Mouse (Mus musculus) kidney, embryonic 14.5 days (tissue): ENCODE measurements around the gene Snrpf. TPM values are rescaled to one million over a fixed set of nuclear protein-coding genes. Genes with fewer than 3 reads are reported as not detected.

Experiments used
- ATAC-seq: fragments of 200-750 bp; cut with Nextera tagmentation; 2 replicates; pipeline ENCODE4 v1.8.0; 2017; ENCODE audit warnings: moderate number of reproducible peaks, mild to moderate bottlenecking, moderate TSS enrichment, moderate library complexity; ENCODE audit not compliant: low FRiP score, low TSS enrichment
- H3K27ac ChIP-seq: fragments of 300-500 bp; sonication (generic); 2 replicates; pipeline ENCODE4 v1.5.1; 2014; ENCODE audit warnings: low read depth, mild to moderate bottlenecking, low read length, moderate library complexity, mixed read lengths
- H3K27me3 ChIP-seq: fragments of 300-500 bp; sonication (generic); 2 replicates; pipeline ENCODE4 v1.6.1; 2014; ENCODE audit warnings: mild to moderate bottlenecking, low read length; ENCODE audit not compliant: control insufficient read depth, insufficient read depth
- H3K36me3 ChIP-seq: fragments of 300-500 bp; sonication (generic); 2 replicates; pipeline ENCODE4 v1.6.1; 2014; ENCODE audit warnings: low read length, mixed read lengths; ENCODE audit not compliant: control insufficient read depth, insufficient read depth
- H3K4me1 ChIP-seq: fragments of 300-500 bp; sonication (generic); 2 replicates; pipeline ENCODE4 v1.6.1; 2014; ENCODE audit warnings: low read length, mixed read lengths; ENCODE audit not compliant: control insufficient read depth, insufficient read depth
- H3K4me2 ChIP-seq: fragments of 300-500 bp; sonication (generic); replicated peaks from 2 replicates; pipeline ENCODE4 v1.6.1; 2014; ENCODE audit warnings: low read depth, mild to moderate bottlenecking, low read length
- H3K4me3 ChIP-seq: fragments of 300-500 bp; sonication (generic); 2 replicates; pipeline ENCODE4 v1.5.1; 2014; ENCODE audit warnings: mild to moderate bottlenecking, low read length
- H3K9ac ChIP-seq: fragments of 300-500 bp; sonication (generic); 2 replicates; pipeline ENCODE4 v1.6.1; 2014; ENCODE audit warnings: low read depth, mild to moderate bottlenecking, low read length, moderate library complexity
- H3K9me3 ChIP-seq: fragments of 300-500 bp; sonication (generic); 2 replicates; pipeline ENCODE4 v1.6.1; 2016; ENCODE audit warnings: low read length; ENCODE audit not compliant: control insufficient read depth
- WGBS: fragments of 180-500 bp; shearing (Covaris S2); extraction: QIAGEN DNeasy Blood & Tissue Kit; methylation state at CpG from one replicate; pipeline ENCODE4 v1.1.7; 2014; 5-methylcytosine and 5-hydroxymethylcytosine counted together
- polyA plus RNA-seq: library from polyadenylated mRNA; unstranded; fragments of >200 nt; fragmentation: Nextera tagmentation; extraction: Ambion mirVana; gene quantifications from 2 replicates; pipeline ENCODE4 v1.2.1, GENCODE M21; 2014

Snrpf gene
- polyA plus RNA-seq, 1 experiment from 2014 or later: 166 TPM

DNA sequence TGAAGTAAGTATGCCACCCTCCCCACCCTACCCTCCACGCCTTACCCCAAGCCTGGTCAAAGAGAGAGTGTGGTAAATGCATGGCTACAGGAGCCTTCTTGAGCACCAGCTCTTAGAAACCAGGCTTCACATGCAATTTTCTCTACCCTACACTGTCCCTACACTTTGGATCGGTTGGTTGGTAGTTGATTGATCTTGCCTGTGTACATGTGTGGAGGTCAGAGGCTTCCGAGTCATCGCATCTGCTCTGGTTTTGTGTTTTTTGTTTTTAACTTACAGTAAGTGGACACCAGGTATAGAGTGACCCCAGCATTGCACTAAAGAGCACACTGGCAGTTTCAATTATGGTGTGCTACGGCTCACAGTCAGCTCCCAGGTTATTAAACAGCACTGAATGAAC is 45.3 kb downstream of the Snrpf start:
- 70% methylated on average over 5 of the region's 5 CpGs for WGBS
- Histone ChIP-seq H3K36me3 (no peaks in the 10 kb centered on the region), H3K9ac (no peak overlapping the region), H3K9me3 (no peaks in the 10 kb centered on the region), H3K4me3 (no peak overlapping the region), H3K27ac (no peak overlapping the region), H3K27me3 (no peaks in the 10 kb centered on the region), H3K4me2 (no peak overlapping the region), H3K4me1 (peaks cover 7% of the 10 kb centered on the region)
- ATAC-seq: no peak

DNA sequence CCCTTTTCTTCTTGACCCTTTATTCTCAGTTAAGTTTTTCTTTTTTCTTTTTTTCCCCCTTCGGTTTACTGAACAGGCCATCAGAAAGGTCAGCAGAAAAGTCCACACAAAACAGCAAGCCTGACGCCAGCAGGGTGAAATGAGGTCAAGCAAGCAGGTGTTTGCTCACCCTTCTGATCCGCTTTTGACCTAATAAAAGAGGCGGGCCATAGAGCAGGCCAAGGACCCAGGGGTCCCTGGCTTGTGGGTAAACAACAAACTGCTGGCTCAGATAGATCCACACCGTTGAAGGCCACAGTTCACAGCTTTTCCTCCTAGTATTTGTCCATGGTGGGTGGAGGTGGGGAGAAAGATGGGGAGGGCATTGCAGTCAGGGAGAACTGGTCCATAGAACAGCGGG is 46.3 kb downstream of the Snrpf start:
- H3K36me3 ChIP-seq: no peaks in the 10 kb centered on the region
- WGBS: 61% methylated on average over 6 of the region's 6 CpGs
- H3K9ac ChIP-seq: no peak overlapping the region
- peaks cover 12% of the 10 kb centered on the region for H3K4me1 ChIP-seq
- no peak overlapping the region for H3K4me2 ChIP-seq
- H3K27me3 ChIP-seq: no peaks in the 10 kb centered on the region
- no peak overlapping the region for H3K27ac ChIP-seq
- no peak overlapping the region for H3K4me3 ChIP-seq
- ATAC-seq: no peak
- no peaks in the 10 kb centered on the region for H3K9me3 ChIP-seq

DNA sequence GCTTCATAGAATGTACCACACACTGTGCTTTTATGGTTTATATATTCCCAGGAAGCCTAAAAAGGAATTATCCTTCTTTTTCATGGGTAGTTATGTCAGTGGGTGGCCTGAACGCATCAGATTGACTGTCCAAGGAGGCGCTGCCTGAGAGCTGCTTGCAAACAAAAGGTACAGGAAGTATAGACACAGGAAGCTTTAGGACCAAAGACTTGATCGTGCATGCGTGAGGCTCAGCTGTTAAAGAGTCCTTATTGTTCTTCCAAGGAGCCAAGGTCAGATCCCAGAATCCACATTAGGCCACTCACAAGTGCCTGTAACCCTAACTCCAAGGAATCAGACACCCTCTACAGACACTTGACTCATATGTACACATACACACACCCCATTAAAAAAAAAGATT is 47.1 kb downstream of the Snrpf start:
- H3K4me3 ChIP-seq: no peak overlapping the region
- 69% methylated on average over 4 of the region's 4 CpGs for WGBS

DNA sequence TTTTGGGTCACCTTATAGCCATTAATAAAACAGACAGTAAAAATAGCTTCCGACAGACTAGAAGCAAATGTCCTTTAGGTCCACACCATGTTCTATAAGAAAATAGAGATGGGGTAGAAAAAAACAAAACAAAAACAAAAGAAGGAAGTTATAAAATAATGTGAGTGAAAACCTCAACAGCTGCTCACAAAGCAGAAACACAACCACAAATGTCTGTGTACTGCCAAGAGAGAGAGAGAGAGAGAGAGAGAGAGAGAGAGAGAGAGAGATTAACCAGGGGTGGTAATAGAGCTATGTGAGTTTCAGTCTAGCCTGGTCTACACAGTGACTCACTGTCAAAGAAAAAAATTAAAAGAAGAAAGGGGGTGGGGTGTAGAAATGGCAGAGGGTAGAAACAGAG is 47.9 kb downstream of the Snrpf start:
- no peak overlapping the region for H3K4me2 ChIP-seq
- no peak for ATAC-seq
- H3K9ac ChIP-seq: no peak overlapping the region
- H3K4me1 ChIP-seq: peaks cover 12% of the 10 kb centered on the region
- 39% methylated on average over 1 of the region's 1 CpGs for WGBS
- H3K9me3 ChIP-seq: no peaks in the 10 kb centered on the region
- no peaks in the 10 kb centered on the region for H3K27me3 ChIP-seq
- H3K27ac ChIP-seq: no peak overlapping the region
- no peaks in the 10 kb centered on the region for H3K36me3 ChIP-seq
- H3K4me3 ChIP-seq: no peak overlapping the region

More for the DNA sequence above, 47.1 kb downstream of the Snrpf start:
- H3K4me2 ChIP-seq: no peak overlapping the region
- H3K9ac ChIP-seq: no peak overlapping the region
- H3K36me3 ChIP-seq: no peaks in the 10 kb centered on the region
- H3K4me1 ChIP-seq: peaks cover 12% of the 10 kb centered on the region
- H3K9me3 ChIP-seq: no peaks in the 10 kb centered on the region
- no peaks in the 10 kb centered on the region for H3K27me3 ChIP-seq
- no peak overlapping the region for H3K27ac ChIP-seq
- no peak for ATAC-seq

DNA sequence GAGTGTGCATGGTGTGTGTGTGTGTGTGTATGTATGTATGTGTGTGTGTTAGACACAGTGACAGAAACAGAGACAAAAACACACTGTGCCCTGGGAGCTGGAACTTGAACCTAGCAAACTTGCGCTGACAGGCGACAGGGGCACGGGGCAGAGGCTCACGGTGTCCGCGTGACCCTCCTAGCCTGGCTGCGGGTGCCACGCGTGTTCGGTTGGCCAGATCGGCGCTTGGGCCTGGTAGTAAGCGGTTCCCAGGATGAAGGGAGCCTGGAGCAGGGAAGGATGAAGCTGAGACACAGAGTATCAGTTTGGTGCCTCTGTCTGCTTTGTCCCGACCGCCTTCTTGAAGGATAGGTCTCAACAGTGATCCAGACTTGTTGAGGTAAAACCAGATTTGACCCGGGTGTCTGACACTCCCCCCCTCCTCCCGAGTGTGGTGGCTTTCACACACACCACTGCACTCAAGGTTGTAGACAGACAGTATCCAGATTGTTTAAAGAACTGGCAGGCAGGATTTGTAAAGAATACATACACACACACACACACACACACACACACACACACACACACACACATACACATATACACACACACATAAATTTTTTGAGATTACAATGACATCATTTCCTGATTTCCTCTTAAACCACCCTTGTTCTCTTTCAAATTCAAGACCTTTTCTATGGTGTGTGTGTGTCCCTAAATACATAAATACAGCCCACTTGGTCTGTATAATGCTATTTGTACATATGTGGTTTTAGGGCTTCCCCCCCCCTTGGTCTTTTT is 48.9 kb downstream of the Snrpf start, which contains the start of gene Ccdc38:
Gene Ccdc38, plus strand, starts transcription at position 202 of the 780 bp plus-strand sequence.
- Histone ChIP-seq H3K9me3 (no peaks in the 10 kb centered on the region), H3K9ac (peak within 1 kb of the TSS; percentile 37; the same call in 1 of the 2 replicates), H3K36me3 (no peaks in the 10 kb centered on the region), H3K4me3 (peak within 1 kb of the TSS; percentile 40), H3K27me3 (no peaks in the 10 kb centered on the region; the same call in 1 of the 2 replicates), H3K4me1 (peaks cover 12% of the 10 kb centered on the region), H3K4me2 (peak within 1 kb of the TSS; percentile 78), H3K27ac (no peak within 1 kb of the TSS)
- no peak for ATAC-seq
- WGBS: 74% methylated on average over 17 of the region's 17 CpGs

DNA sequence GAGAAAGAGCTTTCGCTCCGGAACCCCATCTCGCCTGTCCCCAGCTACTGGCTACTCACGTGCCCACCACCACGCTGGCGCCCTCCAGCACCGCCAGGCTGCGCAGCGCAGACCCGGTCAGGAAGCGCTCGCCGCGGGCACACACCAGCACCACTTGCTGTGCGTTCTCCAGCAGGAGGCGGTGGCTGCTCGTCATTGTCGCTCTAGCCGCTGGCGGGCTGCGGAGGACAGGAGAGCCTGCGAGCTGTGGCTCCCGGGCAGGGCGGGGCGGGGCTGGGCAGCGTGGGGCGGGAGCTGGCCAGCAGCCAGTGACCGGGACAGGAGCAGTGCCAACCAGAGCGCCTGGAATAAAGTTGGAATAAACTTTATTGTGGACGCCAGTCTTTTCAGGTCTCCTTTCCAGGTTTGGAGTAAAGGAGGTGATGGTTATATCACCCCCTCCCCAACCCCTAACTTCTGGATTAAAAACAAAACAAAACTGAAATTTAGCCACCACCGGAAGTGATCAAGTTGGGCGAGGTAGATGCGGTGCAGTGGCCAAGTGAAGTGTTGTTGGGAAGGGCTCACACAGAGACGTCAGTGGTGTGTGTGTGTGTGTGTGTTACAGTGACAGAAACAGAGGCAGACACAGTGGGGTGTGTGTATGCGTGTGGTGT is 49.6 kb downstream of the Snrpf start, which contains the start of gene Amdhd1:
Gene Amdhd1, minus strand, starts transcription at position 259 of the 656 bp plus-strand sequence.
- H3K9me3 ChIP-seq: no peaks in the 10 kb centered on the region
- H3K9ac ChIP-seq: peak within 1 kb of the TSS; percentile 37; the same call in 1 of the 2 replicates
- peak within 1 kb of the TSS; percentile 40 for H3K4me3 ChIP-seq
- peaks cover 12% of the 10 kb centered on the region for H3K4me1 ChIP-seq
- H3K27ac ChIP-seq: no peak within 1 kb of the TSS
- no peaks in the 10 kb centered on the region for H3K36me3 ChIP-seq
- no peaks in the 10 kb centered on the region; the same call in 1 of the 2 replicates for H3K27me3 ChIP-seq
- peak within 1 kb of the TSS; percentile 78 for H3K4me2 ChIP-seq
- ATAC-seq: peak; percentile 93
- WGBS: 2% methylated on average over 35 of the region's 35 CpGs

DNA sequence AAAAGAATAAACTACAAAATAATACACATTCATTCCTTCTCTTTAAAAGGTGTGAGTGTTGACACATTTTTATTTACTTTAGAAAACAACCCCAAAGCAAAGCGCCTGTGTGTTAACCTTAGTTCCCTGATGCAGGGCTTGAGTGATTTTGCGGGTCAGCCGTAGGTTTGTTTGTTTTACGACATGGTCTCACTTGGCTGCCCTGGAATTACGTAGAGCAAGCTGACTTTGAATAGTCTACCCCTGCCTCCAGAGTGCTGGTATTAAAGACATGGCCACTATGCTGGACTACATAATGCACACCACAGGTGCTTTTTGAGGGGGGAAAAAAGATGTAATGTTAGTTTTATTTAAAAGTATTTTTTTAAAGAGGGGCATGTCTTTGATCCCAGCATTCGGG is 50.7 kb downstream of the Snrpf start:
- Histone ChIP-seq H3K27me3 (no peaks in the 10 kb centered on the region; the same call in 1 of the 2 replicates), H3K36me3 (no peaks in the 10 kb centered on the region), H3K4me1 (peaks cover 15% of the 10 kb centered on the region), H3K27ac (no peak overlapping the region), H3K9ac (no peak overlapping the region), H3K9me3 (no peaks in the 10 kb centered on the region), H3K4me3 (no peak overlapping the region), H3K4me2 (no peak overlapping the region)
- WGBS: 25% methylated on average over 6 of the region's 6 CpGs
- ATAC-seq: no peak

DNA sequence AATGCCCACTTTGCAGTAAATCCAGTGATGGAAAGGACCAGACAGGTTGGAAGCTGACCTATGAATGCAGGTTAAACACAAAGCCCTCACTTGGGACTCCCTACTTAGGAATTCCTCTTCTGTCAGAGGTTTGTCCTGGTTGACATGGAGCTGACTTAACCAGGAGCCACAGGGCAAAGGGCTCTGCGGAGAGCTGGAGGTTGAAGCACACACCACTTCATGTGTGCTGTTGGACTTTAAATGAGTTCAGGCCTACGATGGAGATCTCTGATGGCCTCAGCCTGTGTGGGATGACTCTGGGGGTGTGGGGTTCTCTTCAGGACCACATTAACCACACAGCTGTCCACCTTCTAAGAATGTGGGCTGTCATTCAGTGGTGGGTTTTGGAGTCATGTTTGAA is 51.2 kb downstream of the Snrpf start:
- H3K36me3 ChIP-seq: no peaks in the 10 kb centered on the region
- no peak overlapping the region for H3K27ac ChIP-seq
- no peak overlapping the region for H3K9ac ChIP-seq
- H3K27me3 ChIP-seq: no peaks in the 10 kb centered on the region; the same call in 1 of the 2 replicates
- H3K4me1 ChIP-seq: peaks cover 15% of the 10 kb centered on the region
- no peak overlapping the region for H3K4me2 ChIP-seq
- no peak overlapping the region for H3K4me3 ChIP-seq
- 68% methylated on average over 2 of the region's 2 CpGs for WGBS
- H3K9me3 ChIP-seq: no peaks in the 10 kb centered on the region
- no peak for ATAC-seq
